Mouse (Mus musculus) CH12.LX (cell line): ENCODE results near the gene Zp3r. TPM values are rescaled to one million over a fixed set of nuclear protein-coding genes. Genes with fewer than 3 reads are reported as not detected.

Experiments used
- DNase-seq: peaks from one replicate; pipeline ENCODE4 v3.0.0-alpha.2; 2013; ENCODE audit errors: extremely low read depth
- H3K27ac ChIP-seq: 2 replicates; pipeline ENCODE4 v1.5.1; 2012; ENCODE audit warnings: low read depth, mild to moderate bottlenecking, control low read depth, moderate library complexity; ENCODE audit not compliant: insufficient read depth
- H3K27me3 ChIP-seq: replicated peaks from 2 replicates; pipeline ENCODE3; 2012; ENCODE audit warnings: inconsistent platforms
- H3K36me3 ChIP-seq, 2 experiments: replicated peaks in 1 of 2; 2 replicates each; pipeline versions ENCODE3 to v1.6.1; 2012; ENCODE audit warnings: inconsistent platforms in 1 of 2, low read length in 1 of 2, mild to moderate bottlenecking in 1 of 2, mixed read lengths in 1 of 2, moderate library complexity in 1 of 2; ENCODE audit not compliant: control insufficient read depth in 1 of 2, insufficient read depth in 1 of 2
- H3K4me1 ChIP-seq, 2 experiments: 2 replicates each; pipeline ENCODE4 v1.6.1; 2012; ENCODE audit warnings: inconsistent platforms in 1 of 2, moderate library complexity in 1 of 2; ENCODE audit not compliant: insufficient read depth in 2 of 2, control insufficient read depth in 1 of 2
- H3K4me2 ChIP-seq: 2 replicates; pipeline ENCODE4 v1.6.1; 2012; ENCODE audit warnings: low read depth, mild to moderate bottlenecking, control low read depth; ENCODE audit not compliant: poor library complexity, insufficient read depth, severe bottlenecking
- H3K4me3 ChIP-seq, 3 experiments: fragments of 150-350 bp in 1 of 3; sonication (generic) in 1 of 3; replicated peaks in 1 of 3; 2 replicates each; pipeline versions ENCODE3 to v1.5.1; 2011 to 2012; ENCODE audit warnings: low read depth in 2 of 3, low read length in 2 of 3, mild to moderate bottlenecking in 2 of 3, moderate library complexity in 2 of 3, control low read depth in 1 of 3, improper control_type of control experiment in 1 of 3, inconsistent platforms in 1 of 3, mixed read lengths in 1 of 3; ENCODE audit not compliant: poor library complexity in 1 of 3
- H3K79me2 ChIP-seq: replicated peaks from 2 replicates; pipeline ENCODE4 v1.6.1; 2012; ENCODE audit warnings: mild to moderate bottlenecking, moderate library complexity; ENCODE audit not compliant: control insufficient read depth, poor library complexity, insufficient read depth, severe bottlenecking; ENCODE audit errors: extremely low read depth
- H3K9ac ChIP-seq: 2 replicates; pipeline ENCODE4 v1.6.1; 2012; ENCODE audit warnings: low read depth, mild to moderate bottlenecking, control low read depth, moderate library complexity; ENCODE audit not compliant: insufficient read depth
- H3K9me3 ChIP-seq: replicated peaks from 2 replicates; pipeline ENCODE3; 2012; ENCODE audit warnings: low read length, inconsistent platforms, mixed read lengths
- BHLHE40 ChIP-seq: IDR thresholded peaks from 2 replicates; pipeline ENCODE4 v1.6.1; 2011; ENCODE audit warnings: mild to moderate bottlenecking, low read depth, low read length, improper control_type of control experiment
- CHD2 ChIP-seq: IDR thresholded peaks from 2 replicates; pipeline ENCODE4 v1.6.1; 2011; ENCODE audit warnings: low read length, improper control_type of control experiment
- ELF1 ChIP-seq: IDR thresholded peaks from 2 replicates; pipeline ENCODE4 v1.6.1; 2014; ENCODE audit warnings: low read depth, mild to moderate bottlenecking, inconsistent platforms, low read length, improper control_type of control experiment
- EP300 ChIP-seq: IDR thresholded peaks from 2 replicates; pipeline ENCODE4 v1.6.1; 2011; ENCODE audit warnings: low read length, improper control_type of control experiment
- ETS1 ChIP-seq: conservative IDR thresholded peaks from 2 replicates; pipeline ENCODE4 v1.6.1; 2012; ENCODE audit warnings: low read depth, mild to moderate bottlenecking, inconsistent platforms, low read length, improper control_type of control experiment, moderate library complexity
- HCFC1 ChIP-seq: IDR thresholded peaks from 2 replicates; pipeline ENCODE4 v1.6.1; 2012; ENCODE audit warnings: low read depth, mild to moderate bottlenecking, inconsistent platforms, low read length, improper control_type of control experiment
- IRF4 ChIP-seq: IDR thresholded peaks from 2 replicates; pipeline ENCODE4 v1.6.1; 2014; ENCODE audit warnings: low read depth, mild to moderate bottlenecking, inconsistent platforms, low read length, improper control_type of control experiment
- JUN ChIP-seq: IDR thresholded peaks from 2 replicates; pipeline ENCODE4 v1.6.1; 2011; ENCODE audit warnings: low read depth, mild to moderate bottlenecking, low read length, improper control_type of control experiment, moderate library complexity; ENCODE audit not compliant: insufficient read depth
- KAT2A ChIP-seq: IDR thresholded peaks from 2 replicates; pipeline ENCODE4 v1.6.1; 2012; ENCODE audit warnings: low read length, improper control_type of control experiment, inconsistent platforms; ENCODE audit not compliant: insufficient replicate concordance
- MAFK ChIP-seq: IDR thresholded peaks from 2 replicates; pipeline ENCODE4 v1.6.1; 2011; ENCODE audit warnings: low read length, improper control_type of control experiment; ENCODE audit not compliant: insufficient replicate concordance
- MAX ChIP-seq: IDR thresholded peaks from 2 replicates; pipeline ENCODE4 v1.6.1; 2011; ENCODE audit warnings: low read length, improper control_type of control experiment
- MAZ ChIP-seq: IDR thresholded peaks from 2 replicates; pipeline ENCODE4 v1.6.1; 2012; ENCODE audit warnings: low read depth, mild to moderate bottlenecking, inconsistent platforms, low read length, improper control_type of control experiment, moderate library complexity
- MXI1 ChIP-seq: IDR thresholded peaks from 2 replicates; pipeline ENCODE4 v1.6.1; 2011; ENCODE audit warnings: mild to moderate bottlenecking, low read depth, low read length, improper control_type of control experiment
- MYC ChIP-seq: IDR thresholded peaks from 2 replicates; pipeline ENCODE4 v1.6.1; 2011; ENCODE audit warnings: low read depth, mild to moderate bottlenecking, improper control_type of control experiment, low read length
- NELFE ChIP-seq: IDR thresholded peaks from 2 replicates; pipeline ENCODE4 v1.6.1; 2011; ENCODE audit warnings: low read depth, low read length, improper control_type of control experiment
- NRF1 ChIP-seq: IDR thresholded peaks from 2 replicates; pipeline ENCODE4 v1.6.1; 2014; ENCODE audit warnings: low read depth, mild to moderate bottlenecking, inconsistent platforms, low read length, improper control_type of control experiment, moderate library complexity
- PAX5 ChIP-seq: IDR thresholded peaks from 2 replicates; pipeline ENCODE4 v1.6.1; 2012; ENCODE audit warnings: low read length, inconsistent platforms, mixed read lengths
- POLR2AphosphoS2 ChIP-seq: IDR thresholded peaks from 2 replicates; pipeline ENCODE4 v1.6.1; 2011; ENCODE audit warnings: low read depth, low read length, improper control_type of control experiment
- RAD21 ChIP-seq: IDR thresholded peaks from 2 replicates; pipeline ENCODE4 v1.6.1; 2011; ENCODE audit warnings: low read depth, mild to moderate bottlenecking, low read length, improper control_type of control experiment, moderate library complexity
- SMC3 ChIP-seq: IDR thresholded peaks from 2 replicates; pipeline ENCODE4 v1.6.1; 2011; ENCODE audit warnings: low read depth, low read length, improper control_type of control experiment
- TBP ChIP-seq: conservative IDR thresholded peaks from 2 replicates; pipeline ENCODE4 v1.6.1; 2011; ENCODE audit warnings: low read depth, low read length, improper control_type of control experiment
- TCF12 ChIP-seq: IDR thresholded peaks from 2 replicates; pipeline ENCODE4 v1.6.1; 2014; ENCODE audit warnings: low read depth, mild to moderate bottlenecking, inconsistent platforms, low read length, improper control_type of control experiment
- UBTF ChIP-seq: IDR thresholded peaks from 2 replicates; pipeline ENCODE4 v1.6.1; 2012; ENCODE audit warnings: low read depth, mild to moderate bottlenecking, inconsistent platforms, low read length, improper control_type of control experiment, moderate library complexity
- USF1 ChIP-seq: IDR thresholded peaks from 2 replicates; pipeline ENCODE4 v1.6.1; 2014; ENCODE audit warnings: low read depth, mild to moderate bottlenecking, inconsistent platforms, low read length, improper control_type of control experiment
- ZMIZ1 ChIP-seq: IDR thresholded peaks from 2 replicates; pipeline ENCODE4 v1.6.1; 2012; ENCODE audit warnings: low read depth, mild to moderate bottlenecking, inconsistent platforms, low read length, improper control_type of control experiment
- ZNF384 ChIP-seq: IDR thresholded peaks from 2 replicates; pipeline ENCODE4 v1.6.1; 2012; ENCODE audit warnings: low read depth, low read length, improper control_type of control experiment, inconsistent platforms
- dilution Hi-C: fragments of 300-500 bp; cut with MboI; formaldehyde crosslinking; loops from 2 replicates; pipeline ENCODE4 v1.14.3; 2020; ENCODE audit warnings: low sequenced_read_pairs; ENCODE audit not compliant: extremely low pct_unique_long_range_greater_than_20kb, extremely low pct_ligation_motif_present
- in situ Hi-C: fragments of 300-500 bp; cut with MboI; formaldehyde crosslinking; loops from 3 replicates; pipeline ENCODE4 v1.14.3; 2019; ENCODE audit warnings: low sequenced_read_pairs, low pct_ligation_motif_present, low pct_unique_long_range_greater_than_20kb, mixed read lengths
- polyA plus RNA-seq: library from polyadenylated mRNA; unstranded; fragments of >175 nt; gene quantifications from 2 replicates; pipeline ENCODE4 v1.2.1, GENCODE M21; 2012; ENCODE audit warnings: low read depth; ENCODE audit not compliant: insufficient read length
- total RNA-seq, 2 experiments: library from RNA; depleted of rRNA; stranded (reverse); fragments of 300-350 nt in 1 of 2; fragments of >200 nt in 1 of 2; gene quantifications; 2 replicates each; pipeline ENCODE4 v1.2.3; 2012 to 2014

Zp3r gene
- total and polyA plus RNA-seq, 3 experiments = not detected

DNA sequence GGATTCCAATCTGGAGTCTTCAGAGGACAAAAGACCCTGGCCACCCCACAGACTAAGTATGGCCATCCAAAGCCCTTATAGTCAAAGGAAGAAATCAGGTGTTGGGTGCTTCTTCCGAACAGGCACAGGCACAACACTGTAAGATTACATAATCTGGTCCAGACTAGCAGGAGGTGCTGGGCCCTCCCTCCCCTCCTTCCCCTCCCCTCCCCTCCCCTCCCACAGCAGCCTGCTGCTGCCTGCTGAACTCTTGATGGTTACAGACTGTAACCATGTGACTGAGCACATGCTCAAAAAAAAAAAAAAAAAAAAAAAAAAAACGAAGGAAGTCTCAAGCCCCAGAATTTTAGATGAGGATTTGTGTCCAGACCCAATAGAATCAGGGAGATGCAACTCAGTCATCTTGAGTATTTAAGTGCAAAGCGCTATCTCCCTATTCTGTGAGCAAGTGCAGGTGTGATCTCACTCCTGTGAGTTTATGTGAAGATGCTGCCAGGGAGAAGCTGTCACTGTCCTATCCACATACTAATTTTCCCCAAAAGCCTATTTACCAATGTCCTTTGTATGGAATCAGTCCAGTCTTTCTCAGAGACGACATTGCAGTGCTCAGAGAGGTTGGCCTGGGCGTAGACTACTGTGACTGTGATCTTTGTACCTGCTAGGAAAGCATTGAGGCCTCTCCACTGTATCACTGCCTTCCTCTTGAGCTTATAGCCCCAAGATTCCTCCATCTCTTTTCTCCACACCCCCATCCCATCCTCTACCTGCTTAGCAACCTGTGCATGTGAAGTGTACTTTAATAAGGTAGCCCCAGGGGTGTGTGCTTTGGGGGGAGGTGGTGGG is 77.8 kb downstream of the Zp3r start:
- Histone ChIP-seq H3K27me3 (peaks cover 2% of the 10 kb centered on the region), H3K9me3 (no peaks in the 10 kb centered on the region), H3K9ac (no peak overlapping the region), H3K79me2 (no peaks in the 10 kb centered on the region), H3K4me1 (peaks cover 19 to 38% of the 10 kb centered on the region in 2 experiments; a peak in 3 of 4 replicates), H3K4me3 (no peak overlapping the region), H3K4me2 (no peak overlapping the region), H3K36me3 (no peaks in the 10 kb centered on the region), H3K27ac (no peak overlapping the region)
- TF ChIP-seq UBTF (no peak), IRF4 (no peak), USF1 (peak; percentile 32), TCF12 (no peak), ETS1 (no peak), ZMIZ1 (no peak), MAFK (no peak), PAX5 (no peak), ZNF384 (peak; percentile 95), MYC (peak; percentile 74; the same call in 1 of the 2 replicates), MAX (peak; percentile 59; the same call in 1 of the 2 replicates), CHD2 (no peak), NELFE (no peak)
- dilution Hi-C loops = no loop called here
- no peak for DNase-seq
- in situ Hi-C loops = loop anchor here (10.0 kb wide), 1 partner anchor 233 kb away; no protein-coding TSS in a partner anchor

DNA sequence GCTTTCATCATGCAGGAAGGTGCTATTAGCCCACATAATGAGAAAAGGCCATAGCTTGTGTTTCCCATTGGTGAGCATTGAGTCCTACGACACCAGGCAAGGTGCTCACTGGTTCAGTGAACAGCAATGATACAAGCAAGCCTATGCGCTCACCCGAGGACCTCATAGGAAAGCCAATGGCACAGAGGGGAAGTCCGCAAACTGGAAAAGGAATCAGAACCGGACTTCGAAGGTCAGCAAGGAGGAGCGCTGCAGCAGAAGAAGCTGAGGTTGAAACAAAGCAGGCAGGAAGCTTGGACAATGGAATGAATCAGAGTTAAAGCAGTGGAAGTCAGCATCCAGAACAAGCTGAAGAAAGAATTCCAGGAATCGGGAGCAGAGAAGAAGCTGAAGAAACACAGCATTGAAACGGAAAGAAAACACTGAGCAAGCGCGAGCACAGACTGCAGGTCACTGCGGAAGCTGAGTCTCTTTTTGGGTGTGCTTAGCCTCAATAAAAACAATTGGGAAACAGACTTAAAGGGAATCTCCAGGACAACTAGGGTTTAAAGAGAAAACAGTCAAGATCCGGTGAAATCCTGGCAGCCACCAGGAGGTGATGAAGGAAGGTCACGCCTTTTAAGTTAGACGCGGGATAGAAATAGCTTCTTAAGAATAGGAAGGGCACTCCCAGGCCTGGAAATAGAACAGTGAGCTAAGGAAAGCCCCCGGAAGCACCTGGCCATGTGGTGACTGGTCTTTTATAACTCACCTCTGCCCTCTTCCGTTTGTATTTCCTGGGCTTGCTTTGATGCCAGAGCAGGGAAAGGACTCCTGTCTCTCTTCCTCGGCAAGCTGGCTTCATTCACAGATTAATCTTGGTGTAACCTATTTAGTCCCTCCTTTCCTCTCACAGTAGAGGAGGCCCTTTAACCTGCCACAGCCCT is 78.9 kb downstream of the Zp3r start:
- H3K4me1 ChIP-seq = peaks cover 19 to 49% of the 10 kb centered on the region in 2 experiments; a peak in 3 of 4 replicates
- no peak overlapping the region for H3K27ac ChIP-seq
- in situ Hi-C loops (loop anchor here (10.0 kb wide), 1 partner anchor 234 kb away; no protein-coding TSS in a partner anchor), dilution Hi-C loops (no loop called here)
- H3K9me3 ChIP-seq = no peaks in the 10 kb centered on the region
- H3K4me2 ChIP-seq = peak overlapping the region; percentile 66
- DNase-seq = peak; percentile 84
- peaks cover 2% of the 10 kb centered on the region for H3K27me3 ChIP-seq
- no peaks in the 10 kb centered on the region for H3K36me3 ChIP-seq
- no peak overlapping the region; the same call in 1 of the 2 replicates for H3K9ac ChIP-seq
- H3K79me2 ChIP-seq = no peaks in the 10 kb centered on the region
- peak overlapping the region in 1 of 3 experiments; percentile 7 for H3K4me3 ChIP-seq
- TF ChIP-seq MXI1 (0 out of 2 replicates have a peak, but pooled peaks have one; percentile 15), RAD21 (no peak; the same call in 1 of the 2 replicates), ELF1 (peak; percentile 54; the same call in 1 of the 2 replicates), POLR2AphosphoS2 (no peak), MAZ (no peak), SMC3 (no peak), HCFC1 (no peak), BHLHE40 (peak; percentile 80), KAT2A (no peak), JUN (peak; percentile 40; the same call in 1 of the 2 replicates), EP300 (peak; percentile 83), MAX (peak; percentile 62; the same call in 1 of the 2 replicates), NELFE (0 out of 2 replicates have a peak, but pooled peaks have one; percentile 5), NRF1 (peak; percentile 65), MYC (0 out of 2 replicates have a peak, but pooled peaks have one; percentile 58), MAFK (no peak), USF1 (no peak), TBP (peak; percentile 33; the same call in 1 of the 2 replicates), IRF4 (peak; percentile 71)
